Mouse (Mus musculus): ENCODE results near the gene Hdac1.
A peak's percentile ranks its signal among the peaks of the same experiment; 100 is the strongest.

The Hdac1 gene

GRCm38 (mm10) chr4:129542592-129543141, at the start of gene Hdac1:
Hdac1 (minus strand) TSS chr4:129542713.
- DNase-seq (ENCODE audit: low spot score in 2 of 2), result peak; percentile 98 to 99

GRCm38 (mm10) chr4:129588865-129589264, 46.4 kb upstream of the Hdac1 start:
- peak in 1 of 2 experiments; percentile 46 for DNase-seq (ENCODE audit: low spot score in 2 of 2)

GRCm38 (mm10) chr4:129586943-129587342, 44.4 kb upstream of the Hdac1 start:
- no peak for DNase-seq (ENCODE audit: low spot score in 2 of 2)

GRCm38 (mm10) chr4:129585773-129586172, 43.3 kb upstream of the Hdac1 start:
- DNase-seq (ENCODE audit: low spot score in 2 of 2), result no peak

- peak; percentile 88 to 96 for DNase-seq (ENCODE audit: low spot score in 2 of 2)
Measured at GRCm38 (mm10) chr4:129584884-129585608, 42.5 kb upstream of the Hdac1 start.

GRCm38 (mm10) chr4:129584370-129584769, 41.9 kb upstream of the Hdac1 start:
- no peak for DNase-seq (ENCODE audit: low spot score in 2 of 2)

GRCm38 (mm10) chr4:129582251-129582650, 39.7 kb upstream of the Hdac1 start:
- DNase-seq (ENCODE audit: low spot score in 2 of 2), result no peak

GRCm38 (mm10) chr4:129580347-129580746, 37.8 kb upstream of the Hdac1 start:
- no peak for DNase-seq (ENCODE audit: low spot score in 2 of 2)

GRCm38 (mm10) chr4:129578466-129578865, 36.0 kb upstream of the Hdac1 start, which contains the start of gene Fam167b:
Fam167b (minus strand) TSS chr4:129578549.
- DNase-seq (ENCODE audit: low spot score in 2 of 2), result no peak

GRCm38 (mm10) chr4:129577688-129578087, 35.2 kb upstream of the Hdac1 start:
- DNase-seq (ENCODE audit: low spot score in 2 of 2), result no peak

GRCm38 (mm10) chr4:129576863-129577491, 34.5 kb upstream of the Hdac1 start:
- peak; percentile 74 to 87 for DNase-seq (ENCODE audit: low spot score in 2 of 2)

GRCm38 (mm10) chr4:129575171-129575844, 32.8 kb upstream of the Hdac1 start:
- peak in 1 of 2 experiments; percentile 60 for DNase-seq (ENCODE audit: low spot score in 2 of 2)

GRCm38 (mm10) chr4:129573430-129573829, 30.9 kb upstream of the Hdac1 start, which contains the start of gene Lck:
Lck (minus strand) TSS chr4:129573641.
- DNase-seq (ENCODE audit: low spot score in 2 of 2), result peak; percentile 32 to 70

GRCm38 (mm10) chr4:129573093-129573370, 30.5 kb upstream of the Hdac1 start:
- DNase-seq (ENCODE audit: low spot score in 2 of 2), result no peak

- DNase-seq (ENCODE audit: low spot score in 2 of 2), result no peak
Measured at GRCm38 (mm10) chr4:129572236-129573092, 30.0 kb upstream of the Hdac1 start.

GRCm38 (mm10) chr4:129571551-129572084, 29.1 kb upstream of the Hdac1 start:
- no peak for DNase-seq (ENCODE audit: low spot score in 2 of 2)

- no peak for DNase-seq (ENCODE audit: low spot score in 2 of 2)
Measured at GRCm38 (mm10) chr4:129570028-129570427, 27.5 kb upstream of the Hdac1 start.

- no peak for DNase-seq (ENCODE audit: low spot score in 2 of 2)
Measured at GRCm38 (mm10) chr4:129568366-129568765, 25.9 kb upstream of the Hdac1 start.

- no peak for DNase-seq (ENCODE audit: low spot score in 2 of 2)
Measured at GRCm38 (mm10) chr4:129565139-129565538, 22.6 kb upstream of the Hdac1 start.

- DNase-seq (ENCODE audit: low spot score in 2 of 2), result no peak
Measured at GRCm38 (mm10) chr4:129563718-129564117, 21.2 kb upstream of the Hdac1 start.

- DNase-seq (ENCODE audit: low spot score in 2 of 2), result no peak
Measured at GRCm38 (mm10) chr4:129561184-129561583, 18.7 kb upstream of the Hdac1 start.

Measured in spleen, postnatal 4 days (tissue).